Mouse (Mus musculus) adrenal gland, postnatal 10 days (tissue): ENCODE data around the gene Cipc. TPM values are rescaled to one million over a fixed set of nuclear protein-coding genes. Genes with fewer than 3 reads are reported as not detected.
A peak's percentile ranks its signal among the peaks of the same experiment; 100 is the strongest.

ENCODE experiments used
- DNase-seq: peaks from one replicate; pipeline ENCODE4 v3.0.0; 2021; ENCODE audit warnings: mixed read lengths
- total RNA-seq, 2 experiments: library from RNA; stranded (reverse); gene quantifications; 2 replicates each; pipeline ENCODE4 v1.2.3; 2021

The Cipc gene
- total RNA-seq, 2 experiments from 2014 or later, result 21.0 to 23.7 TPM

DNA sequence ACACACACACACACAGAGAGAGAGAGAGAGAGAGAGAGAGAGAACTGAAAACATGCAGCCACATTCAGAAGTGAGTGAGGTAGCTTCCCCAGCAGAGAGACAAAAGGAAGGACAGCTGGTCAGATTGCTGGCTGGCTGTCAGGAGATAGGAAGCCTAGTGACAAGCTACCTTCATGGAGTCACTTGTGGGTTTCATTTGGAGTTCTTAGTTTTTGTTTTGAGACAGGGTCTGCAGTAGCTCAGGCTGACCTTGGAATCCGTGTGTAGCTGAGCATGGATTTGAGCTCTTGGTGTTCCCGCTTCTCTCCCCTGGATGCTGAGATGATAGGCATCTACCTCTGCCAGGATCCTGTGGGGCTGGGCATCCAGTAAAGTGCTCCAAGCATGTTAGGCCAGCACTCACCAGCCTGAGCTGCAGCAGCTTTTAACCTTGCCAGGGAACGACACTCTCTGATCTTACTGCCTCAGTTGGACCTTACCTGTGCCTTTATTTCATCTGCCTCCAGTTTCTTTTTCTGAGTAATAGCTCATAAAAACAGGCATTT, 14.0 kb downstream of the Cipc start:
- no peak for DNase-seq

DNA sequence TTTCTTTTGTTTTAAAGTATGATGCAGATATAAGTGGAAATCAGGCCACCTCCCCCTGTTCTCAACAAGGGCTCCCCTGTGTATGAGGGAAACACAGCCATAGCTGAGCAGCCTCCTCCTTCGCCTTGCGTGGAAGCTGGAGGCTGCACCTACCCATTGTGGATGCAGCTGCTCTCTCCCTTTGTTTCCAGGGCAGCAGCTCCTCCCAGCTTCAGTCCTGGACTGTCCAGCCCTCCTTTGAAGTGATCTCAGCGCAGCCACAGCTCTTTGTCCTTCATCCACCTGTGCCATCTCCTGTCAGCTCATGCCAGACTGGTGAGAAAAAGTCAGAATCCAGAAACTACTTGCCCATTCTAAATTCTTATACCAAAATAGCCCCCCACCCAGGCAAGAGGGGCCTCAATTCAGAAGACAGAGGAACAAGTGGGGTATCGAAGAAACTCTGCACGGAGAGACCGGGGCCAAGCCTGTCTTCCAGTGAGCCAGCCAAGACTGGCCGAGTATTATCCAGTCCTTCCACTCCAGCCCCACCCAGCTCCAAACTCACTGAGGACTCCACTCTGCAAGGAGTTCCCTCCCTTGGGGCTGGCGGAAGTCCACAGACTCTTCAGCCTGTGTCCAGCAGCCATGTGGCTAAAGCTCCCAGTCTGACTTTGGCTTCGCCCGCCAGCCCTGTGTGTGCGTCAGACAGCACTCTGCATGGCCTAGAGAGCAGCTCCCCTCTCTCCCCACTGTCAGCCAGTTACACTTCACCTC, 14.9 kb downstream of the Cipc start:
- no peak for DNase-seq

- no peak for DNase-seq
Observed at GRCm38 (mm10) chr12:86964278-86965057, 17.6 kb downstream of the Cipc start.

DNA sequence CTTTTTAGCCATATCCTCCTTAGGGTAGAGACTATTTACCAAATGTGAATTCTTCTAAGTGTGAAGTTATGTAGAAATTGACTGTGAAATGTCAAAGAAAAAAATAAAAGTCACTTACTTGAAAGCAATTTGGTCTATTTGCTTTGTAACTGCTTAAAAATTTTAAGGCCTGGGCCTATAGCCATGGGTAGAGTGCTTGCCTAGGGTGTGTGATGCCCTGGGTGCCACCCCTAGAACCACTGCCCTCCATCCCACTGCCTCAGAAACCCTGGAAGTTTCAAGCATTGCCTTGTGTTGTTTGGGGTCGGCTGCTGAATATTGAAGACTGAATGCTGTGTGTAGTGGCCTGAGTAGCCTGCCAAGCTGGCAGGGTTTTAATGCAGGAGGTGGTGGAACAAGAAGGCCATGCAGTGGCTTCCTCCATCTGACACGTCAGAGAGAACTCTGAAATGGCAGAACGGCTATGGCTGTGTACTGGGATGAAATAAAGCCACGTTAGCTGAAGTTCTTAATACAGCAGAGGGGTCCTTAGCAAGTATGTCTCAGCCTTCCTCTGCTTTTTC, 18.5 kb downstream of the Cipc start:
- DNase-seq, result no peak

GRCm38 (mm10) chr12:86968468-86969219, 21.8 kb downstream of the Cipc start:
- DNase-seq, result no peak

DNA sequence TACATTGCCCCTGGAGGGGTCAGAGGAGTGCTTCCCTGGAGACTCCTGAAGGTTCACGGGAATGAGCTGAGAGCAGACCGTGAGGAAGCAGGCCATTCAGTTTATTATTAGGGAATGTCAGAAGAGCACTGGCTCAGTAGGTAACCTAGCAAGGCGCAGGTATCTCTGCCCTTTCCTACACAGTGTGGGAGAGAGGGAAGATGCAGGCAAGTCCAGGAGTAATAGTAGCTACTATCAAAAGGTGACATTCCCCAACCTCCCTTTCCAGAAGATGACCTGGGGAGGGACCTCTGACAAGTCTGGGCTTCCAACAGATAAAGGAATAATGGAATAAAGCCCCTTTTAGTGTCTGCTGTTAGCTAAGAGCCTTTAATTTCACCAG, 22.4 kb downstream of the Cipc start:
- DNase-seq, result no peak

DNA sequence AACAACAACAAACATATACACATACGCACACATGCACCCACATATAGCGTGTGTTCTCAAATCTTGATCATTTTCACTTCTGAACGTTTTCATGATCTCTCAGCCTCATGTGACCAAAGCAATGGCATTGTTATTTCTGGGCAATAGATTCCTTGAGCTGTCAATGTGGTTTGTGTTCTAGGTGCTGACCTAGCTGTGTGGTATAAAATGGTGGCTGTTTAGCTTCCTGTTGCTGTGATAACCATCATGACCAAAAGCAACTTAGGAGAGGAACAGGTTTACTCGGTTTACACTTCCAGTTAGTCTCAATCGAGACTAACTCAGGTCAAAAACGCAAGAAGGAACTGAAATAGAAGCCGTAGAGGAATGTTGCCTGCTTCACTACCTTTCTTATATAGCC, 24.2 kb downstream of the Cipc start:
- no peak for DNase-seq

DNA sequence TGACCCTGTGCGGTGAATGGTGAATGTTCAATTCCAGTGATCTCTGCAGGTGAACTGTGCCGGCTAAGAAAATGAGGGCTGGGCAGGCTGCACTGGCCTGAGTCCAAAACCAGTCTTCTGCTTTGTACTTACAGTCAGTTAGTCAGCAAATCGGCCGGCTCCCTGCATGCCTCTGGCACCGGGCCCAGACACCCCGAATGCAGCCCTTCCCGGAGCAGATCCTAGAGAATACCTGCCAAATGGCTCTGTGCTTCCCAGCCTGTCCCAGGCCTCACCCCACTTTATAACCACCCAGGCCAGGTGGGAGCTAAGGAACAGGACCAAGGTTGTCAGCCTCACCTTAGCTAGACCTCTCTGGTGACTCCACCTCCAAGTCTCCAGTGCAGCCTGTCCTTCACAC, 26.4 kb downstream of the Cipc start:
- DNase-seq, result peak; percentile 83

- no peak for DNase-seq
Observed at GRCm38 (mm10) chr12:86973706-86974105, 26.9 kb downstream of the Cipc start.

GRCm38 (mm10) chr12:86974387-86975288, 27.8 kb downstream of the Cipc start:
- peak; percentile 77 for DNase-seq

DNA sequence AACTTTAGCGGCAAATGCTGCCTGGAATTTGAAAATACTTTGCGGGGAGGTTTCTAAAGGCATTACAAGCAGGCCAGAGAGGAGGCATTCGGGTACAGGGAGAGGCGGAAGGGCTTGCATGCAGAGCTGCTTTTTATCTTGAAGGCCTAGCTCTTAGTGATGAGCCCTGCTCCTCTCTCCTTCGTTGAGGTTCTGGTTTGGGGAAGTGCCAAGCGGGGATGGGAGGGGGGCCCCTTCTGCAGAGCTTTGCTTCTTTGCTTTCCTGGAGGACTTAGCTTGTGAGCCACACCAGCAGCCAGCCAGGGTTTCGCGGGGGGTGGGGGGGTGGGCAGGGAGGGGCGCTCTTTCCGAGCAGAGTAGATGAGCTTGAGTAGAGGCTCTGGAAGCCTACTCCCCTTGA, 28.9 kb downstream of the Cipc start:
- DNase-seq, result no peak

- DNase-seq, result no peak
Observed at GRCm38 (mm10) chr12:86976511-86977168, 29.8 kb downstream of the Cipc start.

- DNase-seq, result peak; percentile 81
Observed at GRCm38 (mm10) chr12:86977833-86978232, 31.0 kb downstream of the Cipc start.

- no peak for DNase-seq
Observed at GRCm38 (mm10) chr12:86981180-86981579, 34.3 kb downstream of the Cipc start.

- DNase-seq, result peak; percentile 82
Observed at GRCm38 (mm10) chr12:86983470-86984193, 36.8 kb downstream of the Cipc start.

GRCm38 (mm10) chr12:86984194-86984555, 37.3 kb downstream of the Cipc start:
- DNase-seq, result peak; percentile 79

- DNase-seq, result no peak
Observed at GRCm38 (mm10) chr12:86986562-86986961, 39.7 kb downstream of the Cipc start.

DNA sequence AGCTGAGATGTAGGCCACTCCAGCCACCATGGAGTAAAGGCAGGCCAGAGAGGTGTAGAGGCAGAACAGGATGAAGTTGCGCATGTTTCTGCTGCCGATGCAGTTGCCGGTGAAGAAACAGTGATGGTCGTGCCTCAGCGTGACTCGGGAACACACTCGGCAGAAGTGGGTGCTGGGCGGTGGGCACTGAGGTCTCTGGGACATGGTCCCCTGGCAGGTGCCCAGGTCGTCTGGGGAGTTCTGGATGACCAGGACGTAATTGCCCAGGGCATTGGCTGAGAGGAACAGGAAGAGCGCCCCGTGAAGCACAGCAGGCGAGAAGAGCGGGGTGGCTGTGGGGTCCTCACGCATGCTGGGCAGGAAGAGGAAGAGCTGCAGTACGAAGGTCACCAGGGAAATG, 41.4 kb downstream of the Cipc start:
- DNase-seq, result no peak

- DNase-seq, result no peak
Observed at GRCm38 (mm10) chr12:86989378-86989777, 42.5 kb downstream of the Cipc start.
